Mouse (Mus musculus) liver, embryonic 14.5 days (tissue): Measurements from ENCODE around the gene Prkar1a. TPM values are rescaled to one million over a fixed set of nuclear protein-coding genes. Genes with fewer than 3 reads are reported as not detected.

ENCODE experiments used
- ATAC-seq: fragments of 200-750 bp; cut with Nextera tagmentation; 2 replicates; pipeline ENCODE4 v1.8.0; 2017; ENCODE audit warnings: moderate number of reproducible peaks, mild to moderate bottlenecking, moderate library complexity; ENCODE audit not compliant: insufficient read depth
- DNase-seq, 3 experiments: peaks; one replicate each; pipeline ENCODE4 v3.0.0-alpha.2; 2012 to 2013; ENCODE audit warnings: low read depth in 3 of 3, low spot score in 3 of 3
- H3K27ac ChIP-seq: fragments of 300-500 bp; sonication (generic); 2 replicates; pipeline ENCODE4 v1.5.1; 2014; ENCODE audit warnings: moderate library complexity, mild to moderate bottlenecking, control low read depth, inconsistent platforms
- H3K27me3 ChIP-seq: fragments of 300-500 bp; sonication (generic); 2 replicates; pipeline ENCODE4 v1.6.1; 2014; ENCODE audit warnings: mild to moderate bottlenecking, low read length, moderate library complexity; ENCODE audit not compliant: control insufficient read depth, insufficient read depth
- H3K36me3 ChIP-seq: fragments of 300-500 bp; sonication (generic); replicated peaks from 2 replicates; pipeline ENCODE4 v1.6.1; 2014; ENCODE audit warnings: low read depth; ENCODE audit not compliant: control insufficient read depth, insufficient read depth
- H3K4me1 ChIP-seq, 2 experiments: fragments of 200-500 bp in 1 of 2; fragments of 300-500 bp in 1 of 2; sonication (generic) in 1 of 2; replicated peaks; 2 replicates each; pipeline ENCODE4 v1.6.1; 2012 to 2014; ENCODE audit warnings: antibody characterized with exemption in 1 of 2, inconsistent platforms in 1 of 2, low read length in 1 of 2; ENCODE audit not compliant: control insufficient read depth in 2 of 2, insufficient read depth in 2 of 2
- H3K4me2 ChIP-seq: fragments of 300-500 bp; sonication (generic); 2 replicates; pipeline ENCODE4 v1.6.1; 2014; ENCODE audit warnings: low read depth, mild to moderate bottlenecking, control low read depth, moderate library complexity
- H3K4me3 ChIP-seq, 2 experiments: fragments of 200-500 bp in 1 of 2; fragments of 300-500 bp in 1 of 2; sonication (generic) in 1 of 2; 2 replicates each; pipeline ENCODE4 v1.5.1; 2012 to 2014; ENCODE audit warnings: low read depth in 2 of 2, low read length in 2 of 2, mild to moderate bottlenecking in 2 of 2, control low read depth in 1 of 2, inconsistent platforms in 1 of 2, moderate library complexity in 1 of 2; ENCODE audit not compliant: insufficient read depth in 1 of 2
- H3K9ac ChIP-seq: fragments of 300-500 bp; sonication (generic); replicated peaks from 2 replicates; pipeline ENCODE4 v1.6.1; 2014; ENCODE audit warnings: mild to moderate bottlenecking, control low read depth, moderate library complexity
- H3K9me3 ChIP-seq: fragments of 300-500 bp; sonication (generic); 2 replicates; pipeline ENCODE4 v1.6.1; 2016; ENCODE audit warnings: low read length, mixed read lengths; ENCODE audit not compliant: control insufficient read depth
- CTCF ChIP-seq: IDR thresholded peaks from 2 replicates; pipeline ENCODE4 v1.5.1; 2016; ENCODE audit warnings: antibody characterized with exemption, low read depth, control low read depth
- EP300 ChIP-seq: IDR thresholded peaks from 2 replicates; pipeline ENCODE4 v1.6.1; 2016; ENCODE audit warnings: antibody characterized with exemption, low read depth
- WGBS: fragments of 180-500 bp; shearing (Covaris S2); extraction: QIAGEN DNeasy Blood & Tissue Kit; methylation state at CpG from one replicate; pipeline ENCODE4 v1.1.7; 2014; ENCODE audit not compliant: insufficient replicate concordance; 5-methylcytosine and 5-hydroxymethylcytosine counted together
- polyA plus RNA-seq, 2 experiments: library from polyadenylated mRNA; depleted of rRNA in 1 of 2; stranded (reverse) in 1 of 2; unstranded in 1 of 2; fragments of >200 nt; fragmentation: Nextera tagmentation in 1 of 2; extraction: Ambion mirVana in 1 of 2; gene quantifications; 2 replicates each; pipeline versions ENCODE4 v1.2.1 to v1.2.3; 2012 to 2014

Prkar1a gene
- polyA plus RNA-seq, 2 experiments, result 43.9 to 115 TPM

DNA sequence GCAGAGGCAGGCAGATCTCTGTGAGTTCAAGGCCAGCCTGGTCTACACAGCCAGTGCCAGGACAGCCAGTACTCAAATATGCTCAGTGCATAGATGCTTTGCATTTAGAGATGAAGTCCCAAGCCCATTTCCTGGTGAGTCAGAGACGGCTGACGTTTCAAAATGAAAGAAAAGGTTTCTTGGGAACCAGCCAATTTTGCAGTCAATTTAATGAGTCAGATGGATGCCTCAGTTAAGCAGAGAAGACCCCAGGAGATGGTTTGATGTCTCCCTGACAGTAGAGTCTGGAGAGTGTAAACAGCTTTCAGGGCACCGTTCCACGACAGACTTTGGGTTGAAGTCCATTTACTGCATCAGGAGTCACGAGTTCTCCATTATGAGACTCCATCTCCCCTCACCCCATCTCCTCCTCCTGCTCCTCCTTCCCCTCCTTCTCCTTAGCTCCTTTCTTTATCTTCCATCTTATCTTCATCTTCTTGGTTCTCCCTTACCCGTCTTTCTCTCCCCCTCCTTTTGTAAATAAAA, 13.3 kb upstream of the Prkar1a start:
- 62% methylated on average over 6 of the region's 6 CpGs for WGBS
- Histone ChIP-seq H3K36me3 (no peaks in the 10 kb centered on the region), H3K27ac (no peak overlapping the region), H3K9me3 (no peaks in the 10 kb centered on the region), H3K9ac (no peak overlapping the region), H3K27me3 (no peaks in the 10 kb centered on the region), H3K4me3 (no peak overlapping the region), H3K4me2 (no peak overlapping the region), H3K4me1 (no peaks in the 10 kb centered on the region)
- ATAC-seq, result no peak
- TF ChIP-seq CTCF (no peak), EP300 (no peak)
- no peak for DNase-seq

DNA sequence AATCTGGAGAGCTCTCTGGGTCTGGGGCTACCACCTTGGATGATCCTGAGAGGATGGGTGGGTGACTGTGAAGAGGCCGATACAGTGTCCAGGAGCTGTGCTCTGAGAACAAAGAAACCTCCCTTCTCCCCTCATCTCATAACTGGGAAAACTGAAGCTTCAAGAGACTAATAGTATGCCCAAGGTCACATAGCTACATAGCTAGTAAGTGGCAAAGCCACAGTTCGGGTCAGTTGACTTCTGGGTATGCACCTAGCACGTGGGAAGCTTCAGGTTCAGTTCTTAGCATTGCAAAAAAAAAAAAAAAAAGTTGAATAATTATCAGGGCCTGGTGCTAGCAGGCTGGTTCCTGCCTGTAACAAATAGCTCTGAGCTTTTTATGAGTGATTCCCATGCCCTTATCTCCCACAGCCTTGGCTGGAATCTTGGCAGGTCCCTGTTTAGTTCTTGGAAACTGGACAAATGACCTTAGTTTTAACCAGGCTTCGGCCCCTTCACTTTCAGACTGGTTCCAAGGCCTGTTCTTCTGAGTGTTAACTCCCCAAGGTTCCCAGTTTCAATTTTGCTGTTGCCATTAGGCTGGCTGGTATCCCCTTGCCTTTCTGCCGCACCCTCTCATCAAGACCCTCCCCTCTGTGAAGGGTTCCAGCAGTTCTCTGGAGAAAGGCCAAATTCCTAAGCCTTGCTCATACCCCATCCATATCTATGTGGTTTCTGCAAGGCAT, 7.5 kb upstream of the Prkar1a start:
- 61% methylated on average over 5 of the region's 5 CpGs for WGBS
- H3K36me3 ChIP-seq, result no peaks in the 10 kb centered on the region

DNA sequence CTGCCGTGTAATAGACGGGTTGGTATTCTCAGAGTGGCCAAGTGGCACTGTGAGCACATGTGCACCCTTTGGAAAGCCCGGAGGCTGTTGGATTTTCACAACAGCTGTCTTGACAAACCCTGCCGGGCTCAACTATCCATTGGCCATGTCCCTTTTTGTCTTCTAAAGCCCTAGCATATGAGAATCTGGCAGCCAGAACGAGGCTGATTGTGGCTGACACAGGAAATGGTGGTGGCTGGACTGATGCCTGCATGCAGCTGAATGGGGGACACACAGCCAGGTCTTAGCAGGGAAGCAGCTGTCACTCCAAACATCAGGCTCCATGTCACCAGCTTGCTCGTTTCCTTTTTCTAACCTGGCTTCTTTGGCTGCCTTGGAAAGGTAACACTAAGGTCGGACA, 695 bp upstream of the Prkar1a start:
- peaks cover 20 to 21% of the 10 kb centered on the region in 2 experiments for H3K4me1 ChIP-seq
- DNase-seq, result no peak
- no peak overlapping the region for H3K9ac ChIP-seq
- H3K27ac ChIP-seq, result no peak overlapping the region
- H3K4me3 ChIP-seq, result no peak overlapping the region
- peaks cover 3% of the 10 kb centered on the region; the same call in 1 of the 2 replicates for H3K27me3 ChIP-seq
- H3K4me2 ChIP-seq, result no peak overlapping the region; the same call in 1 of the 2 replicates
- 17% methylated on average over 7 of the region's 7 CpGs for WGBS
- ATAC-seq, result no peak
- peaks cover 1% of the 10 kb centered on the region for H3K36me3 ChIP-seq
- TF ChIP-seq EP300, result no peak
- no peak for TF ChIP-seq CTCF
- H3K9me3 ChIP-seq, result no peaks in the 10 kb centered on the region

More for the DNA sequence above, 7.5 kb upstream of the Prkar1a start:
- H3K4me2 ChIP-seq, result no peak overlapping the region
- ATAC-seq (no peak), DNase-seq (no peak)
- H3K27ac ChIP-seq, result no peak overlapping the region
- no peaks in the 10 kb centered on the region for H3K27me3 ChIP-seq
- H3K4me3 ChIP-seq, result no peak overlapping the region
- no peak for TF ChIP-seq EP300
- TF ChIP-seq CTCF, result no peak
- H3K9ac ChIP-seq, result no peak overlapping the region
- H3K9me3 ChIP-seq, result no peaks in the 10 kb centered on the region
- H3K4me1 ChIP-seq, result no peaks in the 10 kb centered on the region

DNA sequence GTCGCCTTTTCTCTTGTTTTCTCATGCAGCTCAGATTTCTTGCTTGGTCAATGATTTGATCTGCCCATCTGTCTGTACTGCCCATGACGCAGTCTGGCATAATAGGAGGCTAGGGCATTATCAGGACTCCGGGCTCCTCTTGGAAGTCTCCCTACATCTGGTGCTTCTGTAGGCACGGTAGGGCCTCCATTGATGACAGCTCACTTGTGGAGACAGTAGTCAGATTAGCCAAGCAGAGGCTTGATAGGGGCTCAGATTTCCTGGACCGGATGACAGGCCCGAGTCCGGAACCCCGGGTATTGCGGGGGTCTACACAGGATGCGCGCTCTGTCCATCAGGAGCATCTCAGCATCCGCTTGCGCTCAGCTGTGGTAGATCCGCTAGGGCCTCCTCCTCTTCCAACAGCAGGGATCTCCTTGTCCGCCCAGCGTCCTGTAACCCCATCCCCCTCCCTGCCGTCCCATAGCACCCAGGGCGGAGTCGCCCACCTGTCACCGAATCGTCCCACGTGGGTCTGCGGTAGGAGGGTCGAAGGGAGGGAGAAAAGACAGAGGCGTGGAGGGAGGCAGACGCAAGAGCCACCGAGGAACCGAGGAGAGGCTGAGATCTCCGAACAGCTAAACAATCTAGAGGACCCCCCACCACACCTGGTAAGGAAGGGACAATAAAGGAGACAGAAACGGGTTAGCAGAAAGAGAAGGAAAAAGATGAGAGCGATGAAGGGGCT, 933 bp downstream of the Prkar1a start:
- Histone ChIP-seq H3K9me3 (no peaks in the 10 kb centered on the region), H3K4me1 (peaks cover 21% of the 10 kb centered on the region in 2 experiments), H3K27me3 (peaks cover 3% of the 10 kb centered on the region; the same call in 1 of the 2 replicates), H3K4me3 (peak overlapping the region; percentile 61 to 84), H3K4me2 (peak overlapping the region; percentile 95), H3K9ac (peak overlapping the region; percentile 31; the same call in 1 of the 2 replicates), H3K27ac (no peak overlapping the region), H3K36me3 (peaks cover 15% of the 10 kb centered on the region)
- ATAC-seq (peak; percentile 40), DNase-seq (no peak)
- TF ChIP-seq CTCF (no peak), EP300 (no peak)
- 2% methylated on average over 31 of the region's 31 CpGs for WGBS
